Mouse (Mus musculus) G1E (cell line): Measurements from ENCODE around the gene Sgsm3.

Experiments
- CTCF ChIP-seq: IDR thresholded peaks from 2 replicates; pipeline ENCODE4 v1.5.1; 2012; ENCODE audit warnings: low read depth, low read length, inconsistent platforms, mixed read lengths
- GATA1 ChIP-seq: IDR thresholded peaks from 2 replicates; pipeline ENCODE4 v1.6.1; 2012; ENCODE audit warnings: borderline replicate concordance, low read length, inconsistent platforms, mixed read lengths
- GATA2 ChIP-seq: IDR thresholded peaks from 2 replicates; pipeline ENCODE4 v1.6.1; 2012; ENCODE audit warnings: low read depth, low read length, inconsistent platforms, borderline replicate concordance
- POLR2AphosphoS5 ChIP-seq: IDR thresholded peaks from 2 replicates; pipeline ENCODE4 v1.6.1; 2012; ENCODE audit warnings: low read depth, low read length, inconsistent platforms; ENCODE audit not compliant: insufficient replicate concordance
- TAL1 ChIP-seq: conservative IDR thresholded peaks from 2 replicates; pipeline ENCODE4 v1.6.1; 2012; ENCODE audit warnings: low read depth, low read length, inconsistent platforms, mixed read lengths

GRCm38 (mm10) chr15:81027378-81028173, 50.0 kb downstream of the Sgsm3 start:
- TF ChIP-seq CTCF (peak; percentile 63), GATA1 (no peak), TAL1 (no peak), POLR2AphosphoS5 (no peak), GATA2 (no peak)
